Mouse (Mus musculus): ENCODE measurements at regions not wholly inside any gene's neighbourhood (a gene's known extent, or its start where the extent isn't known, plus 50 kb on each side); places are given as distances from the start of the nearest gene placed in this dataset.

DNA sequence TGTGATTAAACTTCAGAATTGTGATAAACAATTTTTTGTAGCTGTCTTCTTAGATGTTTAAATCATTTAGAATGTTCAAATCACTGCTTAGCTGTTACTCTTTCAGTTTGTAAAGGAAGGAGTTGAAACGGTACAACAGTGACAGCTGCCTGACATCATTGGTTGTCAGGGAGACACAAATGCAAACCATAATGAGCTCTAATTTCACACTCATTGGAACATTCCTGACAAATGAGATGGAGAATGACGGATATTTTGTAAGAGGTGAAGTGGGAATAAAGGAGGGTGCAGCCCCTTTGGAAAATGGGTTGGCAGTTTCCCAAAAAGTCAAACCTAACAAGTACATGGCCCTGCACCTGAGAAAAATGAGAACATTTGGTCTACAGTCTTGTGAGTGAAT is 62.5 kb downstream of the Rad51ap2 start:
- intact Hi-C loops (cut with DNase I) = no loop called here

DNA sequence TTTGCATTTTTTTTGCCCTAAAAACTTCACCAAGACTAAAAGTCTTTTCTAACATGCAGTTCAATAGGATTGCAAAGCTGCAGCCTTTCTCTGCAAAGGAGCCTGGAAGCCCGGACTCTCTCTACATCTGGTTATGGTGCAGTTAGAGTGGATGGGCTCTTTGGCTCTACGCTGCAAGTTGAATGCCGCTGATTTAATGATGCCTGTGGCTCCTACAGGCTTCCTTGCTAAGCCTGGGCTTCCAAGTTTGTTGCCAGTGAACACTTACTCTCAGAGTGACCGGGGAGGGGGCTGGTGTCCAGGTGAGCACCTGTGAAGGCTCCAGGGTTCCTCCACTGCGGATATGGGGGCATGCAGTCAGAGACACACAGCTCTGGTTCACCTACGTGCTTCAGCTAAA is 107.0 kb downstream of the Rad51ap2 start:
- intact Hi-C loops (cut with DNase I) = no loop called here

DNA sequence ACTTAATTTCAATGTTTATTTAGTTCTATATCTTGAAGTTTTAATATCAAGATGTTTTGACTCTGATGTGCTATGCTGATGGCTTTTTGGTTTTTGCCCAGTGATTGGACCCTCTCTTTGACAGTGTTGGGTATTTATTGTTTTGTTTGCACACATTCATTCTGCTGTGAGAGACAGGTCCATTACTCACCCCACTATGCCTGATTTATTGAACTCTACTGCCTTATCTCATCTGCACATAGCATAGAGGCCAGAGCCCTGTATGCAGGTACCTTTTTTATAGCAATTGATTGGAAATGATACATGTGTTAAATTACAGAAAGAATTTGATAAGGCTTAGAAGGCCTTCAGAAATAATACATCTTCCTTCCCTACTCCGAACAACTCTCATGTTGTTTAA is 114.3 kb downstream of the Rad51ap2 start:
- intact Hi-C loops (cut with DNase I) = no loop called here

GRCm38 (mm10) chr12:11603946-11604345 is 148.1 kb downstream of the Rad51ap2 start:
- intact Hi-C loops (cut with DNase I) = loop anchor here (10.0 kb wide), 1 partner anchor 249 kb away; no protein-coding TSS in a partner anchor

GRCm38 (mm10) chr12:11608733-11609132 is 152.9 kb downstream of the Rad51ap2 start:
- intact Hi-C loops (cut with DNase I) = loop anchor here (10.0 kb wide), 1 partner anchor 254 kb away; no protein-coding TSS in a partner anchor

GRCm38 (mm10) chr12:11611656-11612055 is 155.8 kb downstream of the Rad51ap2 start:
- intact Hi-C loops (cut with DNase I) = no loop called here

DNA sequence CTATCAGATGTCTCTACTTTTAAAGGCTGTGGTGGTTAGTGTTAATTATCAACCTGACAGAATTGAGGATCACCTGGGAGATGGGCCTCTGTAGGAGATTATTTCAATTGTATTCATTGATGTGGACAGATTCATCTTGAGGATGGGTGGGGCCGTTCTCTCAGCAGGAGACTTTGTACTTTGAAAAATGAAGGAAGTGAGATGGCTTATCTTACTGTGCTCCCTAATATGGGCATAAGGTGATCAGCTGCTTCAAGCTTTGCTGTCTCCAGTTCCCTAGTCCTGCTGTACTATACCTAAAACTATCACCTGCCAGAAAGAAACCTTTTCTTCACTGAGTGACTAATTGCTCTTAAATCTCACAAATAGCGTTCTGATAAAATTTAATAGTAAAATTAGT is 159.4 kb downstream of the Rad51ap2 start:
- intact Hi-C loops (cut with DNase I) = no loop called here

DNA sequence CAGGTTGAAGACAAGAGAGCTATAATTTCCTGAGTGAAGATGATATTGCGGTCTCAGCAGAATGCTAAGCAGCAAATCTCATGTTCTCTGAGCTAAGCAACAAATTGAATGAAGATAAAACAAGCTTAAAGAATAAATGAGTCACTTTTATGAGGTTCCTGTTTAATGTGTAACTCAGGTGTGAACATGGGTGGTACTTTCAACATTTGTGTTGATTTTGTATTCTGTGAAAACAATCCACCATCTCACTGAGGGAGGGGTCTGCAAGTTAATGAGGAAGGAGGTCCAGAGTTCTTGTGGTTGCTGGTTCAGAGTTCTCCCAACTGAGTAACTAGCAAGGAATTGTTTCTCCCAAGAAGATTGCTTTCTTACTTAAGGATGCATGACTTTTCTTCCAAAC is 167.7 kb downstream of the Rad51ap2 start:
- intact Hi-C loops (cut with DNase I) = no loop called here

GRCm38 (mm10) chr12:11630178-11630577 is 174.3 kb downstream of the Rad51ap2 start:
- intact Hi-C loops (cut with DNase I) = no loop called here

DNA sequence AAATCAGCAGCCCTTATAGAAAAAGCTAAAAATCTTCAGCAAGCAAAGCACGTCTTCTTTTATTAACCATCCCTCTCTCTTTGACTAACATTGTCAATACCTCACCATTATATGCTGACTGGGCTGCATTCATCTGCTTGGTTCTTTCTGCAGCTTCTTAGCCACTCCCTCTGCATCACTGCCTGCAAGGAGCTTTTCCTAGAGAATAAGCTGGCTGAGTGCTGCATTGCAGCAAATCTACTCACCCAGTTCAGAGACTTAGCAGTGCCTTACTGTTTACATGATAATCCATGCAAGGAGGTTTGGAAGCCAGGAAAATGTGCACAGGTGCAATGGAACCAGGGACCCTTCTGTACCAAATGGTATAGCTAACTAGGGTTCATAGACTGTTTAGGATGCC is 175.9 kb downstream of the Rad51ap2 start:
- intact Hi-C loops (cut with DNase I) = no loop called here

DNA sequence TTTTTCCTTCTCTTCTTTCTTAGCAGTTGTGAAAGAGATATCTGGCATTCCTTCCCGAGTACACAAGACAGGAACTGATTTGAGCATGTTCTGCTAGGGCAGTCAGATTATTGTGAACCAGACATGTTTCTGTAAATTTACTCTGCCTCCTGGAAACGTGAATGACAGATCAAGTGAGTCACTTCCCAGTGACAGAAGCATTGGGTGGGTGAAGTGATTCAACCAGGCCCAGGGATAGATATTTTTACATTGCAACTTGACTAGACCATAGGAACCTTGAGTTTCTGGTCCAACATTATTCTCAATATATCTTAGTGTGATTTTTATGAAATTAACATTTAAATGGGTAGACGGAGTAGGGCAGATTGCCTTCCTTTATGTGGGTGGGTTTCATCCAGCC is 217.4 kb downstream of the Rad51ap2 start:
- intact Hi-C loops (cut with DNase I) = no loop called here

DNA sequence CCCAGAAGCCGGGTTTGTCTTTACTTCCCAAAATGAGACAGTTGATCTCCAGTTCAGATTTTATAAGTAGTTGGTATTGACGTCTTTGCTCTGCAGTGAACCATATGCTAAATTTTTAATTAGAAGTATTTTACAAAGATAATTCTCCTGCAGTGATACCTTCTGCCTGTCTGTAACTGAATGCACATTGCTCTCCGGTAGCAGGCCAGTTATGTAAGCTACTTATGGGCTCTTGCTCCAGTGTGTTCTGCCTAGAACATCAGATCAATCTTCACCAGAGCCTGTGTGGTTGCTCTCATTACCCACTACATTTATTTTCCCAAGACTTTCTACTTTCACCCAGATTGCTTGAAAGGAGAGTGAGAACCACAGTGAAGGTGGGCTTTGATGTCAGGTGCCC is 238.9 kb downstream of the Rad51ap2 start:
- intact Hi-C loops (cut with DNase I) = no loop called here

- intact Hi-C loops (cut with DNase I) = no loop called here
Measured at GRCm38 (mm10) chr12:11708879-11709602, 253.2 kb downstream of the Rad51ap2 start.

- intact Hi-C loops (cut with DNase I) = no loop called here
Measured at GRCm38 (mm10) chr12:11717633-11718032, 261.8 kb downstream of the Rad51ap2 start.

GRCm38 (mm10) chr12:11751471-11751870 is 295.6 kb downstream of the Rad51ap2 start:
- intact Hi-C loops (cut with DNase I) = no loop called here

DNA sequence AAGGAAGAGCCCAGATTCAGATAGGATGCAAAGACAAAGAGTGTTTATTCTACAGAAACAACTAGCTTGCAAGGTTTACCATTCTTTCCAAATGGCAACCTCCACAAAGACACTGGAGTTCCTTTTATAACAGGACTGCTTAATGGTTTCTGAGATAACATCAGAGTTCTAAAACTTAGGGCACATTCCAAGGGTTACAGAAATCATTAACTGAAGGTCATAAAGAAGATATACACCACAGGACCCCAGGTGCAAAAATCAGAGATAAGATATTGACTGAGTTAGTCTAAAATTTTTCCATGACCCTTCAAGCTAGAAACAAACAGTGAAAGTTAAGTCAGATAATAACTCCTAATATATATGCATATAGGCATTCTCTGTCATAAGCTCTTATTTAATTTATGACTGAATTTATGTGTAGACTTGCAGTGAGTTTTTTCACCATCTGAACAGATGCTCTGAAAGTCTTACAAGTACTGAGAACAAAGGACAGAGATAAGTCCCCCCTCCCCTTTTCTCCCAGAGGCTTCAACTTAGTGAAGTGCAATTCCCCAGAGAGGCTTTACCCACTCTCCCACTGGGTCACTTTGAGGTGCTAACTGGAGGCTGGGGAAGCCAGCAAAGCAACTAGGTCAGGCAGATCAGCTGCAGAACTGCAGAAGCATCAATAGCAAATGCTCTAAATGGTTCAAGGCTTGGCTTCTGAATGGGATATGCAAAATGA is 298.5 kb downstream of the Rad51ap2 start:
- intact Hi-C loops (cut with DNase I) = no loop called here

DNA sequence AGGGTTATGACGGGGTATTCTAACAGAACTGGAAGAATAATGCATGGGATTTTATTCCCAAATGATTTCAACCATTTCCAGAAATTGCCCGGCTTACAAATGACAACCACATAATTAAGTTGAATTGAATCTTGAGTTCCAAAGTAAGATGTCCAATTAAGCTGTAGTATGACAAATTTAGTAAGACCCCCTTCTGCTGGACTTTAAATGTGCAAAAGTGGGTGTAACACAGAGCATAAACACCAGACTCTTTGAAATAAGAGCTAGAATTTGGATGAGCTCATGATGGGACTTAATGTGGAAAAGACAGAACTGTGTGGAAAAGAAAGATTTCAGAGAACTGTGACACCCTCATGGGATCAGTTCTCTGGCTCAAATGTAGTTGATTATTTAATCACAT is 346.4 kb downstream of the Rad51ap2 start:
- intact Hi-C loops (cut with DNase I) = no loop called here

DNA sequence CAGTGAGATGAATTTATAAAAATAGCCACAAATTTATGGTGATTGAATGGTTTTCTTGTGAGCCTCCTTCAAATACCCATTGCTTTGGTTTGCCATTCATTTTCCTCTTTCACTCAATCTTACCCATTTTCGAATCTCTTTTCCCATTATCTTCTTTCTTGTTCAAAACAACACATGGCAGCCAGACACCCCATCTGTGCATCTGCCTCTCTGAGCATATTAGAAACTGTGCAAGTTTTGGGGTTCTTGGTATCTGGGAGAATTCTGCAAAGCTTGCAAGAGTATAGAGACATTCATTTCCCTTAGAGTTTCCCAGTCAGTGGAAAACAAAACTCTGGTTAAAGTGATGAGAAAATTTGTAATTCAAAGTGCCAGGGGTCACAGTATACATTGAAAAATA is 347.3 kb downstream of the Rad51ap2 start:
- intact Hi-C loops (cut with DNase I) = no loop called here

GRCm38 (mm10) chr12:11829701-11830100 is 373.8 kb downstream of the Rad51ap2 start:
- intact Hi-C loops (cut with DNase I) = no loop called here

DNA sequence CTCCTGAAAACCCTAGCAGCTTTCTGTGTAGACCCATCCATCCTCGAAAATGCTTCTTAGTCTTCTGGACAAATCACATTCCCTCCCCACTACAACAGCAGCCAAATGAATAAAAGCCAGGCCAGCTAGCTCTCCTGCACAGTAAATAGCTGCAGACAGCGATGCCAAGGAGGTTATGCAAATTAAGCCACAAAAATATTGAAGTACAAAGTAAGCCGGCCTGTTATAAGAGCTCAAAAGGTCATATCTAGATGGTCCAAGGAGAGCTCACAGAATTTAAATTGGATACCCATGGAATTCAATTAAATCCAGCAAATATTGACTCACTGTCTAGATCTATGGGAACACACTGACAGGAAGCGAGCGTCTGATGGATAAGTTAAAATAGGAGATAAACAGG is 375.4 kb downstream of the Rad51ap2 start:
- intact Hi-C loops (cut with DNase I) = no loop called here

DNA sequence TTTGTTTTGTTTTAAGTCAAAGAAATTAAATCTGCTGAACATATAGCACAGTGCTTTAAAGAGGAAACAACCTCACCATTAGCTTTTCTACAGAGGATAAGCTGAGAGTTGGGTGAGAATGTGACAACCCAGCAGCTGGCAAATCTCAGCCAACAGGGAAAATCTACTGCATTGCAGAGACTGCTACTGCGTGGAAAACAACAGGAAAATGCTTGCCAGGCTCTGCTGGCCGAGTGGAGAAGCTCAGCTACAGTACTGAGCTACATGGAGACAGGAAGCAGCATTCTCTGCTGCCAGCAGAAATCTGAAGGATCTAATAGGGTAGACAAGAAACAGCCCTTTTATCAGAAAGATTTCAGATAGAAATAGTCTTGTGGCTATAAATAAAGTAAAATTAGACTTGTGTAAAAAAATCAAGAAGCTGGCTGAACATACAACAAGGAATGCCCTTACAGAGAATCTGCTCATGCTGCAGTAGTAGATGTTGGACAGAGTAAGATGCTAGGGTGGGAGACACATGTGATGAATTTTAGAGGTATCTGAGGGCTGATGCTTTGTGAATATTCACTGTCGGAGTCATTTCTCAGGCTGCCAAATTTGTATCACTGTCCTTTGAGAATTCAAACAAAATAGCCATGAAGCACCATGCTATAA is 382.1 kb downstream of the Rad51ap2 start:
- intact Hi-C loops (cut with DNase I) = no loop called here

DNA sequence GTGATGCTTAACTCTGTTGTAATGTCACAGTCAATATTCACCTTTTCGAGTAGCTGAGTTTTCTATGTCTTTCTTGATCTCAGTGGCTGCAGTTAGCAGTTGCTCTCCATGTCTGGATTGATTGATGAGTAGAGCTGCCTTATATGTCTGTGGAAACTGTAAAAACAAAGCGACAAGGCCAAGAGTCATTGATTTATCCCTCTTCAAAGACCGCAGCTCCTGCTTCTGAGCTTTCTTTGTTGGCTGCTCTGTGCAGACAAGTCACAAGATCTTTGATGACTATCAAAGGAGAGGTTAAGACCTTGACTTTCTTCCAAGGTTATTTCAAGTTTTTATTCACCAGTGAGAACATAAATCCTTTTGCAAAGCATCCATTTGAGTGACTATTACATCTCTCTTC is 395.2 kb downstream of the Rad51ap2 start:
- intact Hi-C loops (cut with DNase I) = loop anchor here (1.0 kb wide), 1 partner anchor 36 kb away; no protein-coding TSS in a partner anchor
